Mouse (Mus musculus) heart, embryonic 10.5 days (tissue): Measurements from ENCODE around the gene Fras1. TPM values are rescaled to one million over a fixed set of nuclear protein-coding genes. Genes with fewer than 3 reads are reported as not detected.

Experiments used
- DNase-seq: peaks from one replicate; pipeline ENCODE4 v3.0.0-alpha.2; 2017; ENCODE audit warnings: low spot score
- H3K27ac ChIP-seq: fragments of 300-500 bp; sonication (generic); 2 replicates; pipeline ENCODE4 v1.5.1; 2016; ENCODE audit warnings: mild to moderate bottlenecking
- H3K27me3 ChIP-seq: fragments of 300-500 bp; sonication (generic); 2 replicates; pipeline ENCODE4 v1.6.1; 2016; ENCODE audit warnings: mild to moderate bottlenecking; ENCODE audit not compliant: poor library complexity, insufficient read depth, severe bottlenecking
- H3K36me3 ChIP-seq: fragments of 300-500 bp; sonication (generic); 2 replicates; pipeline ENCODE4 v1.6.1; 2016; ENCODE audit warnings: mild to moderate bottlenecking, moderate library complexity
- H3K4me1 ChIP-seq: fragments of 300-500 bp; sonication (generic); 2 replicates; pipeline ENCODE4 v1.6.1; 2016; ENCODE audit warnings: mild to moderate bottlenecking
- H3K4me3 ChIP-seq: fragments of 300-500 bp; sonication (generic); 2 replicates; pipeline ENCODE4 v1.5.1; 2016; ENCODE audit warnings: mild to moderate bottlenecking, moderate library complexity
- H3K9me3 ChIP-seq: fragments of 300-500 bp; sonication (generic); 2 replicates; pipeline ENCODE4 v1.6.1; 2016; ENCODE audit warnings: mild to moderate bottlenecking, moderate library complexity
- whole genome bisulfite sequencing: fragments of 180-500 bp; shearing (Covaris S2); methylation state at CpG from one replicate; pipeline ENCODE4 v1.1.7; 2016; 5-methylcytosine and 5-hydroxymethylcytosine counted together
- polyA plus RNA-seq: library from polyadenylated mRNA; unstranded; fragments of >200 nt; fragmentation: Nextera tagmentation; extraction: Ambion mirVana; gene quantifications from 2 replicates; pipeline ENCODE4 v1.2.1, GENCODE M21; 2016

The Fras1 gene
- polyA plus RNA-seq, 1 experiment from 2014 or later = 26.9 TPM

GRCm38 (mm10) chr5:96799969-96800368 is 426.2 kb downstream of the Fras1 start:
- Histone ChIP-seq H3K9me3 (no peaks in the 10 kb centered on the region), H3K27me3 (no peaks in the 10 kb centered on the region), H3K36me3 (0 out of 2 replicates have a peak, but pooled peaks cover 4% of the 10 kb centered on the region), H3K4me1 (peaks cover 42% of the 10 kb centered on the region), H3K4me3 (no peak overlapping the region), H3K27ac (0 out of 2 replicates have a peak overlapping the region, but pooled peaks have one; percentile 29)
- no peak for DNase-seq
- 85% methylated on average over 9 of the region's 9 CpGs for WGBS

- Histone ChIP-seq H3K36me3 (0 out of 2 replicates have a peak, but pooled peaks cover 4% of the 10 kb centered on the region), H3K4me1 (peaks cover 38% of the 10 kb centered on the region), H3K27me3 (no peaks in the 10 kb centered on the region), H3K27ac (no peak overlapping the region), H3K9me3 (no peaks in the 10 kb centered on the region), H3K4me3 (no peak overlapping the region)
- no peak for DNase-seq
- WGBS = 33% methylated on average over 7 of the region's 7 CpGs
Observed at GRCm38 (mm10) chr5:96802185-96802584, 428.4 kb downstream of the Fras1 start.

- DNase-seq = no peak
- Histone ChIP-seq H3K27ac (no peak overlapping the region), H3K9me3 (no peaks in the 10 kb centered on the region), H3K4me3 (no peak overlapping the region), H3K36me3 (0 out of 2 replicates have a peak, but pooled peaks cover 4% of the 10 kb centered on the region), H3K4me1 (peaks cover 38% of the 10 kb centered on the region), H3K27me3 (no peaks in the 10 kb centered on the region)
- 48% methylated on average over 3 of the region's 3 CpGs for WGBS
Observed at GRCm38 (mm10) chr5:96803091-96803490, 429.3 kb downstream of the Fras1 start.

- Histone ChIP-seq H3K4me3 (no peak overlapping the region), H3K4me1 (peaks cover 38% of the 10 kb centered on the region), H3K27me3 (no peaks in the 10 kb centered on the region), H3K36me3 (0 out of 2 replicates have a peak, but pooled peaks cover under 1% of the 10 kb centered on the region), H3K27ac (no peak overlapping the region), H3K9me3 (no peaks in the 10 kb centered on the region)
- DNase-seq = no peak
- 67% methylated on average over 4 of the region's 4 CpGs for WGBS
Observed at GRCm38 (mm10) chr5:96804304-96804703, 430.5 kb downstream of the Fras1 start.

- Histone ChIP-seq H3K9me3 (no peaks in the 10 kb centered on the region), H3K27me3 (no peaks in the 10 kb centered on the region), H3K4me3 (no peak overlapping the region), H3K27ac (0 out of 2 replicates have a peak overlapping the region, but pooled peaks have one; percentile 31), H3K4me1 (peaks cover 38% of the 10 kb centered on the region), H3K36me3 (no peaks in the 10 kb centered on the region)
- WGBS = 66% methylated on average over 3 of the region's 3 CpGs
- no peak for DNase-seq
Observed at GRCm38 (mm10) chr5:96804813-96805212, 431.1 kb downstream of the Fras1 start.

GRCm38 (mm10) chr5:96810620-96811019 is 436.9 kb downstream of the Fras1 start:
- no peak overlapping the region for H3K4me3 ChIP-seq
- H3K9me3 ChIP-seq = no peaks in the 10 kb centered on the region
- peaks cover 11% of the 10 kb centered on the region; the same call in 1 of the 2 replicates for H3K36me3 ChIP-seq
- H3K4me1 ChIP-seq = no peaks in the 10 kb centered on the region
- no peaks in the 10 kb centered on the region for H3K27me3 ChIP-seq
- no peak overlapping the region for H3K27ac ChIP-seq
- whole genome bisulfite sequencing = 75% methylated on average over 4 of the region's 4 CpGs
- no peak for DNase-seq

- WGBS = 83% methylated on average over 13 of the region's 13 CpGs
- H3K4me3 ChIP-seq = no peak overlapping the region
- peaks cover 11% of the 10 kb centered on the region; the same call in 1 of the 2 replicates for H3K36me3 ChIP-seq
- no peak overlapping the region for H3K27ac ChIP-seq
- no peaks in the 10 kb centered on the region for H3K4me1 ChIP-seq
- no peaks in the 10 kb centered on the region for H3K27me3 ChIP-seq
- H3K9me3 ChIP-seq = no peaks in the 10 kb centered on the region
- no peak for DNase-seq
Observed at GRCm38 (mm10) chr5:96824769-96825327, 451.1 kb downstream of the Fras1 start.

- H3K4me3 ChIP-seq = no peak overlapping the region
- no peaks in the 10 kb centered on the region for H3K27me3 ChIP-seq
- no peak overlapping the region for H3K27ac ChIP-seq
- 79% methylated on average over 1 of the region's 1 CpGs for WGBS
- no peaks in the 10 kb centered on the region for H3K9me3 ChIP-seq
- H3K36me3 ChIP-seq = peaks cover 20% of the 10 kb centered on the region; the same call in 1 of the 2 replicates
- H3K4me1 ChIP-seq = no peaks in the 10 kb centered on the region
- DNase-seq = no peak
Observed at GRCm38 (mm10) chr5:96827176-96827575, 453.4 kb downstream of the Fras1 start.

Other genes with a start within 250 kb of the Fras1 start
- gene Cnot6l, start 209.8 kb upstream of the Fras1 start, polyA plus RNA-seq = 11.1 and 12.4 TPM in 2 replicates
- gene Mrpl1, start 164.5 kb upstream of the Fras1 start, polyA plus RNA-seq = 23.2 and 23.9 TPM in 2 replicates